Mouse (Mus musculus): Measurements from ENCODE around the gene Zfand2b. TPM values are rescaled to one million over a fixed set of nuclear protein-coding genes. Genes with fewer than 3 reads are reported as not detected.

The Zfand2b gene
- polyA plus RNA-seq, 1 experiment from 2014 or later: 31.4 TPM

DNA sequence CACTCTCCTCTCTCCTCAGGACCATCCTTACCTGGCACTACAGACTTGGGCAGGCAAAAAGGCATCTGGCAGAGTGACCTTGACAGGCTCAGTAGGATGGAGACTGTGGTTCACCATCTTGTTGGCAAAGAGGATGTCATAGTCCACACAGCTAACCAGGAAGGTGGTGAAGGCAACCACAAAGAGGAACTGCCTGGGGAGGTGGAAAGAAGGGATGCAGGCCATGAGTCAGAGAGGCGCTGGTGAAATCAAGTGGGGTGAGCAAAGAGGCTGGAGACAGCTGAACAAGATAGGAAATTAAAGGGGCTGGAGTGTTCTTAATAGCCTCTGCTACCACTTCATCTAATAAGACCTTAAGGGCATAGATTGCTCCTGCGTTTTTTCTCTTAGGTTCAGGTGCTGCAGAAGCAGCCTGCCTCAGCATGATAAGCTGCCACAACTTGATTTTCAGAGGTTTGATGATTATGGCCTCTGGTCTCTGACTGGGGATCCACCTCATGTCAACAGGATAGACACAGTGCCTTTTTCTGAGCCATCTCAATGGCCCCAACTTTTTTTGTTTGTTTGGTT lies 19.6 kb downstream of the Zfand2b start:
- Histone ChIP-seq H3K36me3 (ENCODE audit: control insufficient read depth, insufficient read depth, low read length) (peaks cover 61% of the 10 kb centered on the region), H3K4me3 (ENCODE audit: control insufficient read depth in 1 of 2, insufficient read depth in 1 of 2, low read depth in 1 of 2, low read length in 2 of 2) (no peak overlapping the region), H3K27ac (replicated peaks in 1 of 2; ENCODE audit: control insufficient read depth in 1 of 2, insufficient read depth in 1 of 2, low read depth in 2 of 2, low read length in 2 of 2) (no peak overlapping the region), H3K4me1 (ENCODE audit: control insufficient read depth in 2 of 2, insufficient read depth in 2 of 2, low read length in 2 of 2) (peaks cover 5 to 13% of the 10 kb centered on the region in 2 experiments), H3K9ac (ENCODE audit: low read length) (no peak overlapping the region), H3K4me2 (ENCODE audit: low read length) (no peak overlapping the region), H3K27me3 (ENCODE audit: control insufficient read depth, insufficient read depth, low read length) (no peaks in the 10 kb centered on the region), H3K9me3 (ENCODE audit: control insufficient read depth, low read length) (no peaks in the 10 kb centered on the region)
- 81% methylated on average over 2 of the region's 2 CpGs for WGBS
- no peak for ATAC-seq (ENCODE audit: insufficient number of reproducible peaks, insufficient read depth, low FRiP score, low read depth)

DNA sequence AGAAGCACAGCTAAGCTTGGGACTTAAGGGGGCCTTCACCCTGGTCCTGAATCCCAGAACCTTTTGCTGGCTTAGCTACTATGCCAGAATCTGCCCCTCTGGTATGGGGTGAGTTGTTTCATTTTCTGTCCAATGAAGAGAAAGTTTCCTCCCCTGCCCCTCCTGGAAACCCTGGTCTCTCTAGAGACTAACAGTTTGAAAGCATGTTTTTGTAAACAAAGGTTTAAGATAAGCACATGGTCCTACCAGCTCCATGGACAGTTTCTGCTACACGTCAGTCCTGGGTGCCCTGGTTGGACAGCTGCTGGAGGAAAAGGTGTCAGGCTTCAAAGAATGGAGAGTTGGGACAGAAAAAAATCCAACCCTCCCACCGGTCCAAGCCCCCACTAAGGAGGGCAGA lies 22.1 kb downstream of the Zfand2b start:
- Histone ChIP-seq H3K9ac (ENCODE audit: low read length) (peak overlapping the region; percentile 87; the same call in 1 of the 2 replicates), H3K9me3 (ENCODE audit: control insufficient read depth, low read length) (no peaks in the 10 kb centered on the region), H3K27ac (replicated peaks in 1 of 2; ENCODE audit: control insufficient read depth in 1 of 2, insufficient read depth in 1 of 2, low read depth in 2 of 2, low read length in 2 of 2) (no peak overlapping the region), H3K4me2 (ENCODE audit: low read length) (peak overlapping the region; percentile 87), H3K27me3 (ENCODE audit: control insufficient read depth, insufficient read depth, low read length) (no peaks in the 10 kb centered on the region), H3K36me3 (ENCODE audit: control insufficient read depth, insufficient read depth, low read length) (peaks cover 48% of the 10 kb centered on the region), H3K4me1 (ENCODE audit: control insufficient read depth in 2 of 2, insufficient read depth in 2 of 2, low read length in 2 of 2) (peaks cover 5 to 20% of the 10 kb centered on the region in 2 experiments), H3K4me3 (ENCODE audit: control insufficient read depth in 1 of 2, insufficient read depth in 1 of 2, low read depth in 1 of 2, low read length in 2 of 2) (peak overlapping the region in 1 of 2 experiments; percentile 66; a peak in 1 of 4 replicates)
- no peak for ATAC-seq (ENCODE audit: insufficient number of reproducible peaks, insufficient read depth, low FRiP score, low read depth)
- WGBS: 36% methylated on average over 2 of the region's 2 CpGs

DNA sequence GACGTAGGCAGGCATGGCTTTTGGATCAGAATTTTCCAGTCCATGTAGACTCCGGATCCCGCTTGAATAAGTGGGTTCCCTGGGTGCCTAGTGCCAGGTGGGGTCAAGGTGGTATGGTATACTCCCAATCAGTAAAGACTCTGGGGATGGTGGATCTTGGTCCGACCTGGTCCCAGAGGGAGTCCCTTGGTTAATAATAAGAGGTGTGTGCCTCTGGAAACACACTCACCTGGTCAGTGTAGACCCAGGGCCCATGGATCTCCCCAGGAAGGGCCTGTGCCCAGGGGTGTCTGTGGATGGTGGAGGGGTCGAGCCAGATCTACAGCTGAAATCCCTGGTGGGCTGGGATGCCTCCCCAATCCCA lies 22.8 kb downstream of the Zfand2b start:
- H3K4me3 ChIP-seq (ENCODE audit: control insufficient read depth in 1 of 2, insufficient read depth in 1 of 2, low read depth in 1 of 2, low read length in 2 of 2): peak overlapping the region; percentile 64 to 66
- H3K27me3 ChIP-seq (ENCODE audit: control insufficient read depth, insufficient read depth, low read length): no peaks in the 10 kb centered on the region
- peaks cover 48% of the 10 kb centered on the region for H3K36me3 ChIP-seq (ENCODE audit: control insufficient read depth, insufficient read depth, low read length)
- 31% methylated on average over 5 of the region's 5 CpGs for WGBS
- peak overlapping the region; percentile 87 for H3K9ac ChIP-seq (ENCODE audit: low read length)
- H3K4me1 ChIP-seq (ENCODE audit: control insufficient read depth in 2 of 2, insufficient read depth in 2 of 2, low read length in 2 of 2): peaks cover 5 to 20% of the 10 kb centered on the region in 2 experiments
- peak overlapping the region; percentile 87 for H3K4me2 ChIP-seq (ENCODE audit: low read length)
- no peaks in the 10 kb centered on the region for H3K9me3 ChIP-seq (ENCODE audit: control insufficient read depth, low read length)
- H3K27ac ChIP-seq (replicated peaks in 1 of 2; ENCODE audit: control insufficient read depth in 1 of 2, insufficient read depth in 1 of 2, low read depth in 2 of 2, low read length in 2 of 2): peak overlapping the region; percentile 35 to 90; a peak in 3 of 4 replicates
- no peak; the same call in none of the 2 replicates for ATAC-seq (ENCODE audit: insufficient number of reproducible peaks, insufficient read depth, low FRiP score, low read depth)

DNA sequence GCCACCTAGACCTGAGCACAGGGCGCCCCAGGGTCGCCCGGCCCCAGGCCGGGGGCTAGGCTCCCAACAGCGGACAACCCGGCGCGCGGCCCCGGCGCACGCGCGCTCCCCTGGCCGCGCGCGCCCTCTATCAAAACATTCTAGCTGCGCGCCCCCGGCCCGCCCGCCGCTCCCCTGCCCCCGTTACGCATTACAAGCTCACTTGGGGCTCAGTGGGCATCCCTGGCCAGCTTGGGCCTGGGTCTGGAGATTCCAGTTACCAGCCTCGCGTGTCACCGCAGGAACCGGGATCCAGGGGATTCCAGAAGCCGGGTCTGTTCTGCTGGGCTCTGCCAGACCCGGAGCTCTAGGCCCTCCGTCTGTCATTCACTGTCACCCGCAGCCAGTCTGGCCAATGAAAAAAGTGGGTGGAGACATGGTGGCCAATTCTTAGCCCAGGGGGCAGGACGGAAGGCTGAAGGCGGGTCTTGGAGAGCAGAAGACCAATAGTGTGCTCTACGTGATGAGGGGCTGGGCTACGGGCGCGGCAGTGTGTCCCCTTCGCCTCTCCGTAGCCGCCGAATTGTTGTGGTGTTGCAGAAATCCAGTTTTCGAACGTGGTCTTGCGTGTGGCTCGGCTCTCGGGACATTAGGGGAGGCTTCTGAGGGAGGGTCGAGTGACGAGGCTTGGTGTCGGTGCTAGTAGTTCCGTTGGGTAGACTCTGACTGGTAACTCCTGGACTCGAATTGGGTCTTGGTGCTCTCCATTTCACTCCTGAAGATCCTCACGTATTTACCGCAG lies 23.4 kb downstream of the Zfand2b start, which contains the start of the genes Ankzf1 and Atg9a:
Ankzf1 (plus strand) TSS at position 530 of the 781 bp plus-strand sequence.
Atg9a (minus strand) TSS at position 575 of the 781 bp plus-strand sequence.
- H3K4me1 ChIP-seq (ENCODE audit: control insufficient read depth in 2 of 2, insufficient read depth in 2 of 2, low read length in 2 of 2): peaks cover 5 to 20% of the 10 kb centered on the region in 2 experiments
- peak; percentile 99 for ATAC-seq (ENCODE audit: insufficient number of reproducible peaks, insufficient read depth, low FRiP score, low read depth)
- H3K4me2 ChIP-seq (ENCODE audit: low read length): peak within 1 kb of the TSS; percentile 87
- H3K36me3 ChIP-seq (ENCODE audit: control insufficient read depth, insufficient read depth, low read length): peaks cover 48% of the 10 kb centered on the region
- H3K9me3 ChIP-seq (ENCODE audit: control insufficient read depth, low read length): no peaks in the 10 kb centered on the region
- peak within 1 kb of the TSS; percentile 83 to 90 for H3K27ac ChIP-seq (replicated peaks in 1 of 2; ENCODE audit: control insufficient read depth in 1 of 2, insufficient read depth in 1 of 2, low read depth in 2 of 2, low read length in 2 of 2)
- H3K9ac ChIP-seq (ENCODE audit: low read length): peak within 1 kb of the TSS; percentile 87
- H3K27me3 ChIP-seq (ENCODE audit: control insufficient read depth, insufficient read depth, low read length): no peaks in the 10 kb centered on the region
- peak within 1 kb of the TSS; percentile 64 to 66 for H3K4me3 ChIP-seq (ENCODE audit: control insufficient read depth in 1 of 2, insufficient read depth in 1 of 2, low read depth in 1 of 2, low read length in 2 of 2)
- WGBS: under 1% methylated on average over 56 of the region's 56 CpGs

DNA sequence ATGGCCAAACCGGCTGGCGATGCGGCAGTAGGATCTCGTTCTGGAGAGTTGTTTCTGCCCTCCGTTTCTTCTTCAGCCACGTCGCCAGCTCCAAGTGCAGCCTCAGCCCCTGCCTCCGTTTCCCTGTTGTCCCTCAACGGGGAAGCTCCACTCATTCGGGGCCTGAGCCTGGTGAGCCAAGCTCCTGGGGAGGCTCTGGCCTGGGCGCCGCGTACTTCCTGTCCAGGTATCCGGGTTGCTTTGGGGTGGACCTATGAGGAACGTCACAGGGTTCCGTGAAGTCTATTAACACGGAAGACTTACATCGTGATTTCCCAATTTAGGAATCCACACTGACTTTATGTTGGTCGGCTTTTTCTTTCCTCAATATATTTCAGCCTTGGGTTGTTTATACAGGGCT lies 24.0 kb downstream of the Zfand2b start:
- peaks cover 5 to 20% of the 10 kb centered on the region in 2 experiments for H3K4me1 ChIP-seq (ENCODE audit: control insufficient read depth in 2 of 2, insufficient read depth in 2 of 2, low read length in 2 of 2)
- ATAC-seq (ENCODE audit: insufficient number of reproducible peaks, insufficient read depth, low FRiP score, low read depth): no peak
- peak overlapping the region; percentile 87 for H3K9ac ChIP-seq (ENCODE audit: low read length)
- H3K27ac ChIP-seq (replicated peaks in 1 of 2; ENCODE audit: control insufficient read depth in 1 of 2, insufficient read depth in 1 of 2, low read depth in 2 of 2, low read length in 2 of 2): peak overlapping the region; percentile 83 to 90
- H3K9me3 ChIP-seq (ENCODE audit: control insufficient read depth, low read length): no peaks in the 10 kb centered on the region
- under 1% methylated on average over 19 of the region's 19 CpGs for WGBS
- peak overlapping the region; percentile 69 for H3K4me2 ChIP-seq (ENCODE audit: low read length)
- H3K4me3 ChIP-seq (ENCODE audit: control insufficient read depth in 1 of 2, insufficient read depth in 1 of 2, low read depth in 1 of 2, low read length in 2 of 2): peak overlapping the region; percentile 56 to 66
- H3K36me3 ChIP-seq (ENCODE audit: control insufficient read depth, insufficient read depth, low read length): peaks cover 48% of the 10 kb centered on the region
- H3K27me3 ChIP-seq (ENCODE audit: control insufficient read depth, insufficient read depth, low read length): no peaks in the 10 kb centered on the region

DNA sequence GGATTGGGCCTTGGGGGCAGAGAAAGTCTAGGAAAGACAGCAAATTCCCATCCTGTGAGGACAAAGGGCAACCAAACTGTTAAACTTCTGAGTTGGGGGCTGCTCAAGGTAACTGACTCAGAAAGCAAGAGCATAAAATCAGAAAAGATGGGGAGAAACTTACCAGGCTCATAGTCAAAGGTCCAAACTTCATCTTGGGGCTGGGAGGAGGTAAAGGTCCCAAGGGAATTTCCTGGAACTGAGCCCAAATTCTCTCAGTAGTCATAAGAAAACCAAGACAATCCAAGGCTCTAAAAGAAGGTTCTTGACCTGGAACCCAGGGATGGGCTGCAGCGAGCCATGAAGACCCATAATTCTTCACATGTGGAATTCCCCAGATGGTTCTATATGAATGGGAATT lies 32.8 kb downstream of the Zfand2b start:
- Histone ChIP-seq H3K4me1 (ENCODE audit: control insufficient read depth in 2 of 2, insufficient read depth in 2 of 2, low read length in 2 of 2) (no peaks in the 10 kb centered on the region), H3K4me2 (ENCODE audit: low read length) (no peak overlapping the region), H3K9ac (ENCODE audit: low read length) (no peak overlapping the region), H3K27me3 (ENCODE audit: control insufficient read depth, insufficient read depth, low read length) (no peaks in the 10 kb centered on the region), H3K36me3 (ENCODE audit: control insufficient read depth, insufficient read depth, low read length) (peaks cover 38% of the 10 kb centered on the region), H3K27ac (replicated peaks in 1 of 2; ENCODE audit: control insufficient read depth in 1 of 2, insufficient read depth in 1 of 2, low read depth in 2 of 2, low read length in 2 of 2) (no peak overlapping the region), H3K9me3 (ENCODE audit: control insufficient read depth, low read length) (no peaks in the 10 kb centered on the region), H3K4me3 (ENCODE audit: control insufficient read depth in 1 of 2, insufficient read depth in 1 of 2, low read depth in 1 of 2, low read length in 2 of 2) (no peak overlapping the region)
- 76% methylated on average over 1 of the region's 1 CpGs for WGBS
- ATAC-seq (ENCODE audit: insufficient number of reproducible peaks, insufficient read depth, low FRiP score, low read depth): no peak

DNA sequence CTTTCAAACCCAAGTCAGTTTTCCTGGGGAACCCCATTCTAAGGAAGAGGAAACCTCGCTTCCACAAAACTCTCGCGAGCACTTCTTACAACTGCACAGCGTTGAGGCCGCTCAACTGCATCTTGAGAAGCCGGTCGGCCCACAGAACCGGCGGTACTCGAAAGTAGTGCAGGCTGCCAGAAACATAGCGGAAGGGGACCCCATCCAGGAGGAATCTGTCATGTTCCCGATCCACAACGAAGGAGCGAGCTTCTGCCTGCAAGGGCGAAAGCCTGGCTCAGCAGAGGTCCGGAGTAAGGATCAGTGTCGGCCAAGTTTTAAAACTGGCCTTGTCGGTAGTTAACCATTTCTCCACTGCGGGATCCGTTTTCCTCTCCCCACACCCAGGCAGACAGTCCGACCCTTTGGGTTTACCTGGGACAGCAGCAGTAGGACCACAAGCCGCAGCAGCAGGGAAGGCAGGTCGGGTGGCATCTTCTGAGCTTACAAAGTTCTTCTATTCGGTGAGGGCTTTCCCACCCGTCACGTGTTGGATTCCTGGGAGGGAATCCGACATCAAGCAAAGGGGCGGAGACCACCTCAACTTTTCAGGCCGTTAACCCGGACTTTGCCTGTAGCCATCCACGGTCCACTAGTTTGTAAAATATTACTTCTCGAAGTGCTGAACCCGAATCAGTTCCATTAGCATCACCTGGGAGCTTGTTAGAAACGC lies 40.7 kb downstream of the Zfand2b start:
- peak overlapping the region; percentile 36 to 61 for H3K4me3 ChIP-seq (ENCODE audit: control insufficient read depth in 1 of 2, insufficient read depth in 1 of 2, low read depth in 1 of 2, low read length in 2 of 2)
- peak overlapping the region; percentile 67 for H3K9ac ChIP-seq (ENCODE audit: low read length)
- H3K9me3 ChIP-seq (ENCODE audit: control insufficient read depth, low read length): no peaks in the 10 kb centered on the region
- peaks cover 10 to 16% of the 10 kb centered on the region in 2 experiments; a peak in 3 of 4 replicates for H3K4me1 ChIP-seq (ENCODE audit: control insufficient read depth in 2 of 2, insufficient read depth in 2 of 2, low read length in 2 of 2)
- H3K27me3 ChIP-seq (ENCODE audit: control insufficient read depth, insufficient read depth, low read length): peaks cover 6% of the 10 kb centered on the region; the same call in 1 of the 2 replicates
- H3K36me3 ChIP-seq (ENCODE audit: control insufficient read depth, insufficient read depth, low read length): peaks cover 25% of the 10 kb centered on the region
- ATAC-seq (ENCODE audit: insufficient number of reproducible peaks, insufficient read depth, low FRiP score, low read depth): no peak
- H3K4me2 ChIP-seq (ENCODE audit: low read length): peak overlapping the region; percentile 93
- 12% methylated on average over 34 of the region's 34 CpGs for WGBS
- no peak overlapping the region for H3K27ac ChIP-seq (replicated peaks in 1 of 2; ENCODE audit: control insufficient read depth in 1 of 2, insufficient read depth in 1 of 2, low read depth in 2 of 2, low read length in 2 of 2)

Measured in heart, embryonic 14.5 days (tissue).